ENCODE assay signal across 50 mouse cellular contexts in the genomic region with DNA sequence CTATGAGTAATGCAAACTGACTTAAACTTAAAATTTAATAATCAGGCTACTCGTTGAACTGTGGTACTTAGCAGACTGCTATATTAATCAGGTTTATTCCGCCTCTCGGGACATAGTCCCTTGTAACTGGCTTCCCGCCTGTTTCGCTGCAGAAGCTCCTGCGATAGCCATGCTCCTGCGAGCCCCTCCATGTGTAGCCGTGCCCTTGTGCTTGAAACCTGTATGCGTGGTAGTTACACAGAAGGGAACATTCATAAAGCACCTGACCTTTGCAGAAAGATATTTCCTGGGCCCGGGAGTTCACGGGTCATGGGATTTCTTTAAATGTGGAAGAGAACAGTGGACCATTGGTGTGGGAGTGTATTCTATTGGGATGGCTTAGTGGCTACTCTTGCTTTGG. TPM values are rescaled to one million over a fixed set of nuclear protein-coding genes. Genes with fewer than 3 reads are reported as not detected.
"Had no signal": no experiment of that assay in that cellular context is flagged by ENCODE, and none has a peak within 500 bp of the region (broad histone marks: within the 10 kb centered on the region; RNA-seq: fewer than 3 reads in every experiment).

No protein-coding gene starts in this region.

- H3K4me2 ChIP-seq: heart, embryonic 11.5 days; heart, embryonic 12.5 days; heart, embryonic 13.5 days; heart, embryonic 15.5 days; hindbrain, embryonic 12.5 days; hindbrain, embryonic 13.5 days; hindbrain, embryonic 14.5 days; hindbrain, embryonic 15.5 days; intestine, embryonic 15.5 days; kidney, embryonic 15.5 days had no signal

- H3K4me1 ChIP-seq: heart, embryonic 10.5 days; heart, embryonic 12.5 days; heart, embryonic 13.5 days; heart, embryonic 15.5 days; hindbrain, embryonic 10.5 days; hindbrain, embryonic 12.5 days; hindbrain, embryonic 13.5 days; hindbrain, embryonic 15.5 days; intestine, embryonic 15.5 days; kidney, embryonic 15.5 days had no signal

- H3K27me3 ChIP-seq: hindbrain, embryonic 12.5 days; hindbrain, embryonic 13.5 days; hindbrain, embryonic 15.5 days; intestine, embryonic 15.5 days; kidney, embryonic 15.5 days had no signal

- H3K27ac ChIP-seq: heart, embryonic 10.5 days; heart, embryonic 13.5 days; heart, embryonic 15.5 days; hindbrain, embryonic 10.5 days; hindbrain, embryonic 12.5 days; hindbrain, embryonic 13.5 days; hindbrain, embryonic 14.5 days; hindbrain, embryonic 15.5 days; hindbrain, postnatal 0 days; intestine, embryonic 15.5 days; kidney, embryonic 15.5 days; kidney, postnatal 0 days; layer of hippocampus, adult 2 months had no signal

- DNase-seq: heart, postnatal 10 days; heart, postnatal 14 days; heart, postnatal 36 days; heart, postnatal 4 days; kidney, adult 11 months; kidney, adult 18-20 months; kidney, adult 2 months; kidney, adult 8-10 months; kidney, adult 9 months; kidney, postnatal 10 days; kidney, postnatal 14 days; kidney, postnatal 25 days; kidney, postnatal 36 days; kidney, postnatal 4 days; layer of hippocampus, adult 9-11 months; layer of hippocampus, postnatal 36 days had no signal

- ATAC-seq: hindbrain, embryonic 16.5 days; hindbrain, postnatal 0 days; inflammation-experienced regulatory T-cells, adult 6 months; intestine, embryonic 15.5 days; intestine, embryonic 16.5 days; intestine, postnatal 0 days had no signal

- H3K9me3 ChIP-seq: heart, embryonic 10.5 days; heart, embryonic 15.5 days; hindbrain, embryonic 13.5 days; hindbrain, embryonic 15.5 days; intestine, embryonic 15.5 days had no signal

- H3K36me3 ChIP-seq: heart, embryonic 10.5 days; heart, embryonic 12.5 days; heart, embryonic 13.5 days; heart, embryonic 15.5 days; intestine, embryonic 15.5 days had no signal

- H3K9ac ChIP-seq: heart, embryonic 12.5 days; heart, embryonic 13.5 days; heart, embryonic 15.5 days; hindbrain, embryonic 12.5 days; hindbrain, embryonic 13.5 days; hindbrain, embryonic 14.5 days; hindbrain, embryonic 15.5 days; intestine, embryonic 15.5 days; kidney, embryonic 15.5 days had no signal

- H3K4me3 ChIP-seq: heart, embryonic 10.5 days; heart, embryonic 12.5 days; heart, embryonic 13.5 days; heart, embryonic 15.5 days; hindbrain, embryonic 10.5 days; hindbrain, embryonic 12.5 days; hindbrain, embryonic 13.5 days; hindbrain, embryonic 15.5 days; intestine, embryonic 15.5 days; kidney, embryonic 15.5 days; layer of hippocampus, adult 2 months had no signal

RNA-seq across cellular contexts. Expression of gene Gm6408, which starts 45.0 kb away (rescaled TPM):
- total RNA-seq: heart, postnatal 10 days; heart, postnatal 14 days; heart, postnatal 36 days; heart, postnatal 4 days; hematopoietic stem cell, adult 5-6 weeks; layer of hippocampus, adult 18-20 months; layer of hippocampus, adult 2 months; layer of hippocampus, adult 8-10 months; layer of hippocampus, postnatal 10 days; layer of hippocampus, postnatal 14 days; layer of hippocampus, postnatal 25 days; layer of hippocampus, postnatal 36 days; left cerebral cortex, adult 18-20 months had no signal
- polyA plus RNA-seq: heart, embryonic 10.5 days; heart, embryonic 11.5 days; heart, embryonic 12.5 days; heart, embryonic 13.5 days; heart, embryonic 14.5 days; heart, embryonic 15.5 days; heart, embryonic 16.5 days; heart, postnatal 0 days; hindbrain, embryonic 10.5 days; hindbrain, embryonic 11.5 days; hindbrain, embryonic 12.5 days; hindbrain, embryonic 13.5 days; hindbrain, embryonic 14.5 days; hindbrain, embryonic 16.5 days; hindbrain, postnatal 0 days; inflammation-experienced regulatory T-cells, adult 6 months; intestine, embryonic 14.5 days; intestine, embryonic 15.5 days; intestine, embryonic 16.5 days; intestine, postnatal 0 days; kidney, adult 2 months; kidney, embryonic 14.5 days; kidney, embryonic 15.5 days; kidney, embryonic 16.5 days; kidney, postnatal 0 days; large intestine, adult 2 months had no signal

RNA-seq across cellular contexts. Expression of gene Wasf3, which starts 52.0 kb away (rescaled TPM):
- total RNA-seq: hematopoietic stem cell, adult 5-6 weeks had no signal
- polyA plus RNA-seq: inflammation-experienced regulatory T-cells, adult 6 months had no signal

RNA-seq across cellular contexts. Expression of gene Gm6370, which starts 54.4 kb away (rescaled TPM):
- total RNA-seq: heart, postnatal 10 days; heart, postnatal 14 days; heart, postnatal 36 days; heart, postnatal 4 days; hematopoietic stem cell, adult 5-6 weeks; hindbrain, postnatal 0 days; layer of hippocampus, adult 18-20 months; layer of hippocampus, adult 2 months; layer of hippocampus, adult 8-10 months; layer of hippocampus, postnatal 10 days; layer of hippocampus, postnatal 14 days; layer of hippocampus, postnatal 25 days; layer of hippocampus, postnatal 36 days; left cerebral cortex, adult 18-20 months had no signal
- polyA plus RNA-seq: heart, embryonic 10.5 days; heart, embryonic 11.5 days; heart, embryonic 12.5 days; heart, embryonic 13.5 days; heart, embryonic 14.5 days; heart, embryonic 15.5 days; heart, embryonic 16.5 days; heart, postnatal 0 days; hindbrain, embryonic 10.5 days; hindbrain, embryonic 11.5 days; hindbrain, embryonic 12.5 days; hindbrain, embryonic 13.5 days; hindbrain, embryonic 14.5 days; hindbrain, embryonic 15.5 days; hindbrain, embryonic 16.5 days; hindbrain, postnatal 0 days; inflammation-experienced regulatory T-cells, adult 6 months; intestine, embryonic 14.5 days; intestine, embryonic 15.5 days; intestine, embryonic 16.5 days; intestine, postnatal 0 days; kidney, adult 2 months; kidney, embryonic 14.5 days; kidney, embryonic 15.5 days; kidney, embryonic 16.5 days; kidney, postnatal 0 days; large intestine, adult 2 months had no signal
